ENCODE assay signal across 18 mouse cellular contexts in genomic region chr16:89738963-89739362, GRCm38 (mm10).
DNase-seq lines count a peak whose midpoint lies in the region; ATAC-seq lines count a peak whose summit lies in the region.
"Had no signal": no experiment of that assay in that cellular context is flagged by ENCODE, and none has a peak within 500 bp of the region (broad histone marks: within the 10 kb centered on the region; RNA-seq: fewer than 3 reads in every experiment).

No protein-coding gene starts in this region.

- H3K9me3 ChIP-seq in hindbrain, embryonic 11.5 days (ENCODE audit: control insufficient read depth, low read length): no peaks in the 10 kb centered on the region
- no peaks in the 10 kb centered on the region for H3K9me3 ChIP-seq in hindbrain, embryonic 12.5 days (replicated peaks)
- H3K9me3 ChIP-seq in midbrain, embryonic 14.5 days (ENCODE audit: control insufficient read depth, low read length): no peaks in the 10 kb centered on the region
- H3K9me3 ChIP-seq: heart, embryonic 13.5 days; intestine, embryonic 15.5 days; limb, embryonic 10.5 days; liver, embryonic 13.5 days; lung, embryonic 15.5 days; stomach, embryonic 15.5 days had no signal

- no peaks in the 10 kb centered on the region for H3K36me3 ChIP-seq in hindbrain, embryonic 11.5 days (ENCODE audit: control insufficient read depth, insufficient read depth, low read length)
- H3K36me3 ChIP-seq in hindbrain, embryonic 12.5 days: no peaks in the 10 kb centered on the region
- no peaks in the 10 kb centered on the region for H3K36me3 ChIP-seq in midbrain, embryonic 14.5 days (ENCODE audit: control insufficient read depth, insufficient read depth, low read length)
- H3K36me3 ChIP-seq: heart, embryonic 13.5 days; intestine, embryonic 15.5 days; limb, embryonic 10.5 days; liver, embryonic 13.5 days; lung, embryonic 15.5 days; stomach, embryonic 15.5 days had no signal

- no peak overlapping the region for H3K27ac ChIP-seq in hindbrain, embryonic 11.5 days (ENCODE audit: low read depth, low read length)
- H3K27ac ChIP-seq in hindbrain, embryonic 12.5 days: no peak overlapping the region
- no peak overlapping the region for H3K27ac ChIP-seq in midbrain, embryonic 14.5 days (replicated peaks; ENCODE audit: low read depth, low read length)
- H3K27ac ChIP-seq: heart, embryonic 13.5 days; intestine, embryonic 15.5 days; layer of hippocampus, adult 2 months; limb, embryonic 10.5 days; liver, embryonic 13.5 days; lung, embryonic 15.5 days; macrophage; stomach, embryonic 15.5 days had no signal

- 20% methylated on average over 6 of the region's 6 CpGs for WGBS in hindbrain, embryonic 11.5 days
- WGBS in hindbrain, embryonic 12.5 days: 18% methylated on average over 6 of the region's 6 CpGs
- WGBS in midbrain, embryonic 14.5 days: 3% methylated on average over 6 of the region's 6 CpGs

- no peaks in the 10 kb centered on the region for H3K27me3 ChIP-seq in hindbrain, embryonic 11.5 days (ENCODE audit: control insufficient read depth, insufficient read depth, low read length)
- no peaks in the 10 kb centered on the region for H3K27me3 ChIP-seq in hindbrain, embryonic 12.5 days
- no peaks in the 10 kb centered on the region for H3K27me3 ChIP-seq in midbrain, embryonic 14.5 days (ENCODE audit: control insufficient read depth, insufficient read depth, low read length)
- H3K27me3 ChIP-seq: heart, embryonic 13.5 days; intestine, embryonic 15.5 days; liver, embryonic 13.5 days; lung, embryonic 15.5 days; stomach, embryonic 15.5 days had no signal

- peak; percentile 59; the same call in 1 of the 2 replicates for ATAC-seq in hindbrain, embryonic 11.5 days (ENCODE audit: low FRiP score)
- ATAC-seq in hindbrain, embryonic 12.5 days (ENCODE audit: low FRiP score): no peak
- peak; percentile 75; the same call in 1 of the 2 replicates for ATAC-seq in midbrain, embryonic 14.5 days (ENCODE audit: low FRiP score, low TSS enrichment)
- no peak for ATAC-seq in activated CD4-positive, CD25-positive, alpha-beta regulatory T cell, adult 4 months
- ATAC-seq in monocyte, adult 5-6 weeks (replicated peaks; ENCODE audit: insufficient number of reproducible peaks, low FRiP score, low TSS enrichment, poor library complexity, severe bottlenecking): no peak

- H3K9ac ChIP-seq in hindbrain, embryonic 11.5 days (ENCODE audit: low read depth, low read length): no peak overlapping the region
- no peak overlapping the region for H3K9ac ChIP-seq in hindbrain, embryonic 12.5 days
- H3K9ac ChIP-seq in midbrain, embryonic 14.5 days (replicated peaks; ENCODE audit: low read length): no peak overlapping the region
- H3K9ac ChIP-seq: heart, embryonic 13.5 days; intestine, embryonic 15.5 days; liver, embryonic 13.5 days; lung, embryonic 15.5 days; stomach, embryonic 15.5 days had no signal

- H3K4me1 ChIP-seq in hindbrain, embryonic 11.5 days (replicated peaks; ENCODE audit: control insufficient read depth, insufficient read depth, low read length): no peaks in the 10 kb centered on the region
- H3K4me1 ChIP-seq in hindbrain, embryonic 12.5 days: 0 out of 2 replicates have a peak, but pooled peaks cover 3% of the 10 kb centered on the region
- no peaks in the 10 kb centered on the region for H3K4me1 ChIP-seq in midbrain, embryonic 14.5 days (ENCODE audit: control insufficient read depth, insufficient read depth, low read length)
- H3K4me1 ChIP-seq: intestine, embryonic 15.5 days; limb, embryonic 10.5 days; liver, embryonic 13.5 days; lung, embryonic 15.5 days; stomach, embryonic 15.5 days had no signal

- H3K4me2 ChIP-seq in hindbrain, embryonic 11.5 days (replicated peaks; ENCODE audit: low read depth, low read length): no peak overlapping the region
- no peak overlapping the region for H3K4me2 ChIP-seq in hindbrain, embryonic 12.5 days (replicated peaks)
- H3K4me2 ChIP-seq in midbrain, embryonic 14.5 days (ENCODE audit: low read length): no peak overlapping the region
- H3K4me2 ChIP-seq: heart, embryonic 13.5 days; intestine, embryonic 15.5 days; liver, embryonic 13.5 days; lung, embryonic 15.5 days; stomach, embryonic 15.5 days had no signal

- no peak overlapping the region for H3K4me3 ChIP-seq in hindbrain, embryonic 11.5 days (ENCODE audit: low read depth, low read length)
- no peak overlapping the region for H3K4me3 ChIP-seq in hindbrain, embryonic 12.5 days
- H3K4me3 ChIP-seq in midbrain, embryonic 14.5 days (replicated peaks; ENCODE audit: low read depth, low read length): no peak overlapping the region
- H3K4me3 ChIP-seq: heart, embryonic 13.5 days; intestine, embryonic 15.5 days; layer of hippocampus, adult 2 months; limb, embryonic 10.5 days; liver, embryonic 13.5 days; lung, embryonic 15.5 days; stomach, embryonic 15.5 days had no signal

- peak; percentile 30 for DNase-seq in hindbrain, embryonic 11.5 days (ENCODE audit: low spot score)
- DNase-seq in embryo, embryonic 9.5 days (ENCODE audit: extremely low spot score): peak; percentile 9
- peak; percentile 61 for DNase-seq in midbrain, embryonic 14.5 days
- DNase-seq in frontal cortex, postnatal 25 days (ENCODE audit: low spot score in 2 of 2): no peak
- DNase-seq: cerebellum, adult 9-11 months; heart, postnatal 36 days; liver, embryonic 13.5 days; thymus, adult 2 months had no signal

Comparison
In these comparisons a context has a peak if more than half of its experiments do, and no peak if none do; other contexts are left out.
1. ATAC-seq: peak in hindbrain, embryonic 11.5 days (single experiment) and midbrain, embryonic 14.5 days (single experiment); none in hindbrain, embryonic 12.5 days (single experiment), activated CD4-positive, CD25-positive, alpha-beta regulatory T cell, adult 4 months (single experiment) and monocyte, adult 5-6 weeks (single experiment).
2. DNase-seq: peak in hindbrain, embryonic 11.5 days (single experiment), embryo, embryonic 9.5 days (single experiment) and midbrain, embryonic 14.5 days (single experiment); none in frontal cortex, postnatal 25 days (0 of 2).